Mouse (Mus musculus) c-Kit-positive CD71-positive TER-119-positive erythroid progenitor cells, embryonic 14.5 days (primary cell): ENCODE data around the gene Mical3.

Source experiments
- DNase-seq: peaks from one replicate; pipeline ENCODE4 v3.0.0-alpha.2; 2013; ENCODE audit warnings: low spot score

Gene Mical3

GRCm38 (mm10) chr6:121130773-121131172 lies at the start of gene Mical3:
Gene Mical3, minus strand, starts transcription at chr6:121130999.
- no peak for DNase-seq

- DNase-seq, result no peak
These were observed 49.0 kb upstream of the Mical3 start for GRCm38 (mm10) chr6:121179846-121180245.

DNA sequence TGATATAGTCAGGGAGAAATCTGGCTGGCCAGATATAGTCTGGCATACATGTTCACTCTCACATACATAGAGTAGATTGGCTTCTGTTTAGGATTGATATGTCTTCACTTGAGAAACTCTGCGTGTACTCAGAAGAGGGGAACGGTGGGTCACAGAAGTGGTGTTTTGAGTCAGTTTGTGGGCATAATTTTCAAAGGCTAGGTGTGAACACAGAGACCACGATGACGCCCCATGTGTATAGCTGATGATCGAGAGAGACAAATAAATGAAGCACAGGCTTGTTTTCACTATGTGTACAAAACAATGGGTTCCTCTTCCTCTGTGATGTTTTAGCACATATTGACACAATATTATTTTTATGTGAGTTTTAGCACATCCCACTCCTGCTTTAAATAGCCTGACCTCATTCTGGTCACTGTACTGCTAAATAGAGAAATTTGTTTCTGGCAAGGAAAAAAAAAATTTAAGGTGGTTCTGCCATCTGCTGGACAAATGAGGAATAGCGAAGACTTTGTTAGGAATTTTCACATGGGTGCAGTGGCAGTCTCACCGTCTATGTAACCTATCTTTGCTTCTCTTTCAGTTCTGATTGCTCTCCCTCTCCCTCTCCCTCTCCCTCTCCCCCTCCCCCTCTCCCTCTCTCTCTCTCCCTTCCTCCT lies 48.0 kb upstream of the Mical3 start:
- peak; percentile 60 for DNase-seq

DNA sequence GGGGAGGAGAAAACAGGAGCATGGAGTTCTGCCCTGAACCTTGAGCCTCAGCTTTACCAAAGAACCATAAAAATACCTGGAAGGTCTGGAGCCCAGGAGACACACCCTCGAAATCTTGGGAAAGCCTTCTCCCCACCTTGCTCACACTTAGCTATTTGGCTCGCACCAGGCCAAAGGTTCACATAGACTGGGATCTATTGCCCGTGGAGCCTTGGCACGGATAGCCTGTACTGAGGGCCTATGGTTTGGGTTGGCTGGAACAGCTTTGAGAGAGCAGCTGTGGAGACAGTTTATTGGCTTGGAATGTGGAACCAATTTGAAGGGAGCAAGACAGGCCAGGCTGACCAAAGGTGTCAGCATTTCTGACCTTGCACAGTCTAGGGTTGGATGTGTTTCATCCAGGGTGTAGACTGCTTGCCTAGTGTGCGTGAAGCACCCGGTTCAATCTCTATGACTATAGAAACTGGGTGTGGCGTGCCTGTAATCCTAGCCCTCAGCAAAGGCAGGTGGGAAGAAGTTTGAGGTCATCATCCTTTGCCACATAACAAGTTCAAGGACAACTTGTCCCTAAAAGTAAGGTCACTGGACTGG lies 46.4 kb upstream of the Mical3 start:
- no peak for DNase-seq

DNA sequence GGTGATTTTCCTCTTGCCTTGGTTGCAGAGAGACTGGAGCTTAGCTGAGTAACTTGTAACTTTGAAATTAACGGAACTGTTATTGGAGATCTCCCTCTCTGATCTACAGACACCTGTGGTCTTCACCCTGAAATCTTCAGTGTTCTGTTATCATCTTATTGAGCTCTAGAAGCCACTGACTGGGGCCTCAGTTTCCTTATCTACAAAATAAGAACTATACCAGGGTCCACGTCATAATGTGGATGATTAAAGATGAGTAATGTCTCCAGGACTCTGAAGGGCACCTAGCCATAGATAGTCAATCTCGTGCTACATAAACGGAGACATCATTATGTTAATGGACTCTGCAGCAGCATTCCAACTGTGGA lies 45.9 kb upstream of the Mical3 start:
- DNase-seq, result no peak

DNA sequence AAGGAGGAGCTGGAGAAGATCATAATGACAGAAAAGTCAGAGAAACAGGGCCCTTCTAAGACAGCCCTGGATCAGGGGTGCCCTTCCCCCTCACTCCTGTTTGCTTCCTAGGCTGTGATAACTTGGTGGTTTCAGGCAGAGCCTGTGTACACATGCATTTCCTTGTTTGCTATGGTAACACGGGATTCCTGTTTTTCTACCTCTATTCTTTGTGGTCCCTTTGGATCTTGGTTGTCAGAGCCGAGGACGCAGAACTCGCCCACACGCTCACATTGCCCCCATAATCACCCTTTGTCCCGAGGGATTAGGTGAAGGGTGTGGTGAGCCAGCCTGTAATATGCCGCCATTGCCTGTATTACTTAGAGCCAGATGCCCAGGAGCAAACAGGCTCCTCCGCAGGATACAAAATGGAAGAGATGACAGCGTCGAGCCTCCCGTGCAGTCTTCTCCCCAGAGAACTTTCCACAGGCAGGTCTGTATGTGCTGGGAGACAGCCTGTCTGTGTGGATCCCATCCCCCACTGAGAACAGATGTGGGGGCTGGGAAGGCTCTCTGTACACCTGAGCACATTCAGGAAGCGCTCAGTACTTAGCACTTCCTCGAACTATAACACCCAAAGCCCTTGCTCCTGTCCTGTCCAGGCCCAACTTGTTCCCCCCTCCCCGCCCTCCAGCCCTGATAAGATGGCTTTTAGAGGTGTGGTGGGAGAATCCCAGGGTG lies 45.4 kb upstream of the Mical3 start:
- DNase-seq, result no peak

- DNase-seq, result no peak
These were observed 44.0 kb upstream of the Mical3 start for GRCm38 (mm10) chr6:121174761-121175160.

DNA sequence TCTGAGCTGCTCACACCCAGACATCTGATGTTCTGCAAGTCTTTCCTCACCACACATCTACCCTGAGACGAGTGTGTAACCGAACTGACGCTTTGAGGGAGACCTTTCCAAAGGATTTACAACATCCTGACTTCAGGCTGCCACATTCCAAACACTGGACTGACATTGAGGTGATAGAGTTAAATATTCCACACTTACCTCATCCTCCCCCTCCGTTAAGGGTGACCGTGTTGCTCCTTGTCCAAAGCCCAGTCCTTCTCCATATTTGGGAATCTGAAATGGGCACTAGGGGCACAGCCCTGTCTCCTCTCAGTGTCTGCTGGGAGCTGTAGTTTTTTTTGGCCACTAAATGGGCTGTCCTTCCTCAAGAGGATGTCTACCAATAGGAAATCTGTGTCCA lies 42.7 kb upstream of the Mical3 start:
- no peak for DNase-seq

- no peak for DNase-seq
These were observed 40.3 kb upstream of the Mical3 start for GRCm38 (mm10) chr6:121171102-121171501.

GRCm38 (mm10) chr6:121167381-121167975 lies 36.7 kb upstream of the Mical3 start:
- no peak for DNase-seq

- no peak for DNase-seq
These were observed 35.3 kb upstream of the Mical3 start for GRCm38 (mm10) chr6:121166098-121166552.

DNA sequence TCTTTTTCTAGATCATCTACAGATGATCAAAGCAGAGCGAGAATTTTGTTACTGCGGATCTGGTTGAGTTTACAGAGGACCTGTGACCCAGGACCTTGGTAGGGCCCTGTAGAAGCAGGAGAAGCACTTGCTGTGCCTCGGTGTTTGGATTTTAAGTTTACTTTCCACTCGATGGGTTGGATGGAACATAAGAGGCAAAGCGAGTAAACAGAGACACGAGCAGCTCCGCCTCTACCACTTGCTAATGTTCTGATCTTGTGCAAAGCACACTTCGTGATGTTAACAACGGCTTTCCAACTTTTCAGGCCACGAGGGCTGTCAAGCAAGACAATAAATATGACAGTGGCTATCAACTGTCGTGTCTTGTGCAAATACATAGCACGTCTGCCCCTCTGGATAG lies 31.8 kb upstream of the Mical3 start:
- DNase-seq, result no peak

GRCm38 (mm10) chr6:121160126-121160525 lies 29.3 kb upstream of the Mical3 start:
- no peak for DNase-seq

DNA sequence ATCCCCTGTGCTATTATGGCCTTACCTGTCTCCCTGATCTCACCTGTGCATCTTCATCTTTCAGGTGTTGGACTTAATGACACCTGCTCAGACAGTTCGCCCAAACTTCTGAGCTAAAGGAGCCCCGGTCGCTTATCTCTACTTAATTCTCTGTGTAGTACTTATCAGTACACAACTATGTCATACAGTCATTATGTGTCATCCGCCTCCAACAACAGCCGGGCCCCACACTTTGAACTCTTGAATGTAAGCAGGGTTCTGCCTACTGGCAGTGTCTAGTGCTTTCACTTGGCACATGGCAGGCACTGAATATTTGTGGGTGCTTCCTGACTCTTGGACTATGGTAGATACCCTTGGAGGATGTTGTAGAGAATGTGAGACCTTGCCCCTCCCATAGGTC lies 28.8 kb upstream of the Mical3 start:
- no peak for DNase-seq

DNA sequence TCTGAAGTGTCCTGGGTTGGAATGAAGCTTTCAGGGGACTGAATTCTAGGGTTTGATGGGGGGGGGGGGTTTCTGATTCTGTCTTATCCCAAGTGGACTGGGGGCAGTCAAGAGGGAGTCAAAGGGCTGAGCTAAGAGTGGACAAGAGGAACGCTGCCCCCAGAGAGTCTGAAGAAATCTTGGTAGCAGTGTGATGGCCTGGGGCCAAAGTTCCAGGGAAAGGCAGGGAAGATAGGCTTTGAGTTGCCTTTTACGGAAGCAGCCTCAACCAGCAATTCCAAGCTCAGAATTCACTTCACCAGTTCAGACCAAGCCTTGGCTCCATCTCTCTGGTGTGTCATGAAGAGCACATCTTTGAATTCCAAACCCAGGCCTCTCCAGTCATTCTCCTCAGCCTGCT lies 25.2 kb upstream of the Mical3 start:
- no peak for DNase-seq

DNA sequence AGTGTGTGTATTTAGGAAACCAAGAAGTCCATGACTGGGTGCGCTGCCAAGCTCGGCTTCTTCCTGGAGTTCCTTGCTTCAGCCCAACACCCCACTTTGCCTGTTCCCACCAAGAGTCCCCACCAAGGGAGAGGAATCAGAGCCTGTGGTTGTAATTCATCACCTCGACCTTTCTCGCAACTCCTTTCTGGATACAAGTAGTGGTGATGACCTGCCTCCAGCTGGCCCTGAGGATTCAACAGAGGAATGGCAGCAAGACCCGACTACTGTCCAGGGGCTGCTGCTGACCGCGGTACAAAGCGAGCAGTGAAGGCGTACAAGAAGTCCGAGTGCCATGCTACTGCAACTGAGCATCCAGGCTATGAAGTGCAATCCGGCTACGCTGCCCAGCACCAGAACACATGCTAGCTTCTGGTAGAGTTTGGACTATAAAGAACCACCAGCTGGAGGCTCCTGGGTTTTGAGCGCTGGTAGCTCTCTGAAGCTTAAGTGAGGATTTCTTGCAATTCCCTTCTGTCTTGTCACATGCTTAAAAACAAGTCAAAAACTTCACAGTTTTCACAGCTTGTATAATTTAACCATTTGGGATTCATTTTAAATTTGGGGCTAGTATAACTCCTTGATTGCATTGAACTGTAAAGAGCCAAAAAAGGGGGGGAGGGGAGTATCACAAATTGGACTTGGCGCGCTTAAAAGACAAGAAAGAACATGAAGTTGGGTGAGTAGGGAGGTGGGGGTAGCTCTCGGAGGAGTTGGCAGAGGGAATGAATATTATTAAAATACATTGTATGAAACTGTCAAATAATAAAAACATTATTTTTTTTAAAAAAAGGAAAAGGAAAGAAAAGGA lies 23.9 kb upstream of the Mical3 start:
- no peak for DNase-seq

DNA sequence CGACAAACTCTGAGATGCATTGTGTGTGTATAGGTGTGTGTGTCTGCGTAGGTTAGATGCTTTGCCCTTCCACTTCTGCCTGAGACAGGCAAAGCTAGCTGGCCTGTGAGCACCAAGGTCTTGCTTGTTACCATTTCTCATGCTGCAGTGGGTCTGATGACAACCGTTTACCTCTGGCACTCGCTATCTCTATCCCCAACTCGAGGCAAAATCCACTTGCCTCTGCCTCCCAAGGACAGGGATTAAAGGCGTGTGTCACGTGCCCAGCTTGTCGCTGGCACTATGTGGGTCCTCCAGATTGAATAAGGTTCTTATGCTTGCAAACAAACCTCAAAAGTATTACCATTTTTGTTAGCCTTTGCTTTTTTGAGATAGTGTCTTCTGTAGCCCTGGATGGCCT lies 22.4 kb upstream of the Mical3 start:
- no peak for DNase-seq

- DNase-seq, result no peak
These were observed 20.9 kb upstream of the Mical3 start for GRCm38 (mm10) chr6:121151732-121152131.

DNA sequence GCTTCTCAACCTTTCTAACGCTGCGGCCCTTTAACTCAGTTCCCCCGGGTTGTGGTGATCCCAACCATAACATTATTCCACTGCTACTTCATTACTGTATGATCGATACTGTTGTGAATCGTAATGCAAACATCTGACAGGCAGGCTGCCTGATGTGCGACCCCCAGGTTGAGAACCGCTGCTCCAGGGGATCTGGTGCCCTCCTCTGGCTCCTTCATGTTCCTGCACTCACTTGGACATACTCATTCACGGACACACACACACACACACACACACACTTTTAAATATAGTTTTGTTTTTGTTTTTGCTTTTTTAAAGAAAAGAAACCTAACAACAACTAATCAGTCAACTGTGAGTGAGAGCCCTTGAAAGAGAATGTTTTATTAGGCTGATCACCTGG lies 19.3 kb upstream of the Mical3 start:
- no peak for DNase-seq

GRCm38 (mm10) chr6:121149420-121149819 lies 18.6 kb upstream of the Mical3 start:
- DNase-seq, result no peak

- DNase-seq, result no peak
These were observed 17.6 kb upstream of the Mical3 start for GRCm38 (mm10) chr6:121148360-121148759.

DNA sequence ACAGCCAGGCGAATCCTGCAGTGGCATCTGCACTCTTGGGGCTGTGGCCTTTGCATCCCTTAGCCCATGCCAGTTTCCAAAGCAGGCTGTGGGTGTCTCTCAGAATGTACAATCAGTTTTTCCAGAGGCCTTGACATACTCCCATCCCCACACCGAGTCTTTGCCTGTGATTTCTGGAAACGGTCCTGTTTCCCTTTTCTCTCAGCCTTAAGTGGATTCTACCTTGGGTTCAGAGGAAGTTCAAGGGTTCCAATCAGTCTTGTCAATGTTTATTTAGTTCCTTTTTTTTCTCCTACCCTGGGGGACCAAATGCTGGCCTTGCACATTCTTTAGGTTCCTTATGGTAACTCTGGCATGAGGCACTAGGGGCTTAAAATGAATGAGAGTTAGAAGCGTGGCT lies 16.0 kb upstream of the Mical3 start:
- no peak for DNase-seq
